Mouse (Mus musculus) R1 (cell line): ENCODE results near the gene Lgr6.

Experiments used
- DNase-seq: peaks from one replicate; pipeline ENCODE4 v3.0.0-alpha.2; 2018; ENCODE audit warnings: low read depth, low spot score

The Lgr6 gene

GRCm38 (mm10) chr1:134960634-134961033 is 144.4 kb downstream of the Lgr6 start:
- DNase-seq = peak; percentile 50

GRCm38 (mm10) chr1:134955637-134956176 is 149.4 kb downstream of the Lgr6 start, which contains the start of gene Ppp1r12b:
TSS of gene Ppp1r12b (minus strand) at chr1:134955942.
- peak; percentile 99 for DNase-seq

- no peak for DNase-seq
Measured at GRCm38 (mm10) chr1:134955050-134955636, 149.9 kb downstream of the Lgr6 start.

GRCm38 (mm10) chr1:134949946-134950345 is 155.1 kb downstream of the Lgr6 start:
- no peak for DNase-seq

GRCm38 (mm10) chr1:134947590-134947989 is 157.5 kb downstream of the Lgr6 start:
- DNase-seq = no peak

- no peak for DNase-seq
Measured at GRCm38 (mm10) chr1:134942898-134943297, 162.2 kb downstream of the Lgr6 start.

GRCm38 (mm10) chr1:134940863-134941262 is 164.2 kb downstream of the Lgr6 start:
- no peak for DNase-seq

- DNase-seq = no peak
Measured at GRCm38 (mm10) chr1:134938233-134938632, 166.8 kb downstream of the Lgr6 start.

- peak; percentile 29 for DNase-seq
Measured at GRCm38 (mm10) chr1:134936335-134936734, 168.7 kb downstream of the Lgr6 start.
